Mouse (Mus musculus) kidney, postnatal 25 days (tissue): Measurements from ENCODE around the gene Tmem136.
"Not testable (repeated sequence)": the region's sequence is repeated elsewhere in the genome, so short reads cannot be mapped to it uniquely, and the experiment has no call there.

Source experiments
- DNase-seq, 2 experiments: peaks; one replicate each; pipeline ENCODE4 v3.0.0; 2021; ENCODE audit warnings: mixed read lengths in 2 of 2

Gene Tmem136

DNA sequence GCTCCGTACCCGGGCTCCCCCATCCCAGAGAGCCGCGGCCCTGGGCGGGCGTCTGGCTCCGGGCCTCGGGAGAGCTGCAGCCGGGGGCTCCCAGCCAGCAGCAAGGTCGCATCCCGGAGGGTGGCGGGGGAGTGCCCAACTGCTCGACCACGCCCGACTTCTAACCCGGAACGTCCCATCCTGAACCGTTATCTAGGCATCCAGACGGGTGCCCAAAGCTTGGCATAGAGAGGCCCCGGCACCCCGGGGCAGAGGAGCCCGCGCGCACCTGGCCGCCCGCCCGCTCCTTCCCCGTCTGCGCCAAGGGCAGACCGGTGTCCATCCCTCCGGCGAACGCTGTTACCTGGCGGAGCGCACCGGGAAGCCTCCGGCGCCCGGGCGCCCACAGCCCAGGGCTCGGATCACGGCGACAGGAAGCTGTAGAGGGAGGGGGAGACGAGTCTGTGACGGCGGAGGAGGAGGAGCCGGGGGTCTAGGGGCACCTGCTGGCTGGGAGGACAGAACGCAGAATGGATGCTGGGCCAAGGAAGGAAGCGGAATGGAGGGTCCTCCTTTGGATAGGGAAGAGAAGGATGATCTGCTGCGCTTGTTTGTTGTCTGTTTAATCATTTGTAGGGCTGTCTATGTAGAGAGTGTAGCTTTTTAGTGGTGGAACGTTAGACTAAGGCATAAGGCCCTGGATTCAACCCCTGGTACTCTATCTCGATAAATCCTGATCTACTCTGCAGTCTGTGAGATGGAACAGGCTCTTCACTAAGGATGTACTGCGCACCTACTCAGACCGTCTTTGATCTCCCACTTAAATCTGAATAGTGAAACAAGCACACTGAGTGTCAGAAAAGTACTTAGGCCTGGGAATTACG is at the start of gene Tmem136:
Tmem136 (minus strand) TSS at position 437 of the 863 bp plus-strand sequence.
- DNase-seq: peak; percentile 55 to 69

- no peak for DNase-seq
Observed at GRCm38 (mm10) chr9:43155960-43156359, 39.6 kb upstream of the Tmem136 start.

GRCm38 (mm10) chr9:43151779-43152178 is 35.4 kb upstream of the Tmem136 start:
- no peak for DNase-seq

GRCm38 (mm10) chr9:43150957-43151356 is 34.6 kb upstream of the Tmem136 start:
- DNase-seq: no peak

GRCm38 (mm10) chr9:43150075-43150474 is 33.7 kb upstream of the Tmem136 start:
- DNase-seq: peak in 1 of 2 experiments; percentile 37

DNA sequence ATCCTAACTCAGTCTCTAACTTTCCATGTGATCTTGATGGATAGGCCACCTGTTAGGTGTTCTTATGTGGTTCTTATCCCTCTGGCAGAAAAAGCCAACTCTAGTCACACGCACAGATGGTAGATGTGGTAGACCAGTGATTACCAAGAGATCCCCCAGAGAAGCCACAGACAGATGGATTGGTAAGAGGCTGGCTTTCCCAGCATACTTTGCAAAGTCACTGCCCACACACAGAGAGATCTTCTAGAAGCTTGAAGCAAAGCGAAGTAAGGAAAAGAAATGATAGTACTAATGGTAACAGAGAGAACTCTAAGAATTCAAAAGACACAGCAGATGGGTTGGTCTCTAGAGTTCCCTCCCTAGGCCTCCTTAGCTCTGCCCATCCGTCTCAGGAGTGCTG is 33.1 kb upstream of the Tmem136 start:
- DNase-seq: no peak

GRCm38 (mm10) chr9:43145196-43145595 is 28.8 kb upstream of the Tmem136 start:
- DNase-seq: no peak

DNA sequence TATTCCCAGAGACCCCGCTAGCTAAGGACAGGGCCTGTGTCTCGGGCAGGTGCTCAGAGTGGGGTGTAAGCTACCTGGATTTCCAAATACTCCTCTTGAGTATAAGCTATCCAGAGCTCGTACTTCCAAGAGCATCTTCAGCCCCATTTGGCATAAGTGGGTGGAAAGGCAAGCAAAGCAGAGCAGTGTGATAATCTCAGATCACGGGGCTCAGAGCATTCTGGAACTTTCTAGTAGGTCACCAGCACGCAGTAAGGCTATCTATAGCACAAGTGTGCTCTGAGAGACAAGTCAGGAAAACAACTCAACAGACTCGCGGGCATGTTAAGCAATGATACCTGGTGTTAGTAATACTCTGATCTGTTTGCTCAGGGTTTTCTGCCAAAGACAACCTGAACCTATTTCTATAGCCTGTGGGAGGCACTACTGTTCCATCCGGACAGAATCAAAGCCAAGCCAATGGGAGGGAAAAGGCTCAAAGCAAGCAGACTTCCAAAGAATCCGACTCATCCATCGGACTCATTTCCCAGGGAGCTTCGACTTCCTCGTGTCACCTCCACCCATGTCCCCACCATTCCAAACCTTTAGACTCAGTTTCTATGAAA is 27.9 kb upstream of the Tmem136 start:
- DNase-seq: no peak

- peak; percentile 66 to 91 for DNase-seq
Observed at GRCm38 (mm10) chr9:43141839-43142238, 25.5 kb upstream of the Tmem136 start.

DNA sequence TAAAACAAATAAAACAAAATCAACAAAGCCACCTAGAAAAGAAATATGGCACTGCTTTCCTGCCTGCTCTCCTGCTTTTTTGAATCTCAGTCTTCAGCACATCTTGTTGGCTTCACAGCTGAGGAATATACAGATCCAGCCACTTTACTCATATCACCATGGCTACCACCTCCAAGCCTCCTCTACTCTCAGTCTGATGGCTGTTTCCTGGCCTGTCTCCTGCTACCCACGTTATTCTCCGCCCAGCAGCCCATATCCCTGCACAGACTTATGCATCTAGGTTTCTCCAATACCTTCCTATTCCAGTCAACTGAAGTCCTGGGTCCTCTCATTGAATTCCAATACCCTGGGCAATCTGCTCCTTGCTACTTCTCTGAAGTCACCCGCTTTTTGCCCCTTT is 17.2 kb upstream of the Tmem136 start:
- DNase-seq: no peak

- no peak for DNase-seq
Observed at GRCm38 (mm10) chr9:43132380-43132779, 16.0 kb upstream of the Tmem136 start.

DNA sequence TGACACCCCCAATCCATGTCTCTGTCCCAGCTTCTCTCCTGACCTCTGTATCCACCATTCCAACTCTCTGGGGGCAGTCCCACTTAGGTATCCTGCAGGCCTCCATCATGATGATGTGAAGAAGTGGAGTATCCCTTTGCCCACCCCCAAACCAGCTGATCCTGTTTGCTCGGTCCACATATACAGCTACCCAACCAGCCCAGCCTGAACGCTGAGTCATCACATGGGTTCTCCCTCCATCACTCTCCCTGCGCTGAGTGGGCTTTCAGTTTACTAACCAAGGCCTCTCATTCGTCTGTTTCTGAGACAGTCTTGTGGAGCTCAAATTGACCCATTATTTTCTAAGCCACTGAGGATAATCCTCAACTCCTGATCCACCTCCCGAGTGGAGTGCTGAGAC is 15.6 kb upstream of the Tmem136 start:
- no peak for DNase-seq

- no peak for DNase-seq
Observed at GRCm38 (mm10) chr9:43130684-43131083, 14.3 kb upstream of the Tmem136 start.

DNA sequence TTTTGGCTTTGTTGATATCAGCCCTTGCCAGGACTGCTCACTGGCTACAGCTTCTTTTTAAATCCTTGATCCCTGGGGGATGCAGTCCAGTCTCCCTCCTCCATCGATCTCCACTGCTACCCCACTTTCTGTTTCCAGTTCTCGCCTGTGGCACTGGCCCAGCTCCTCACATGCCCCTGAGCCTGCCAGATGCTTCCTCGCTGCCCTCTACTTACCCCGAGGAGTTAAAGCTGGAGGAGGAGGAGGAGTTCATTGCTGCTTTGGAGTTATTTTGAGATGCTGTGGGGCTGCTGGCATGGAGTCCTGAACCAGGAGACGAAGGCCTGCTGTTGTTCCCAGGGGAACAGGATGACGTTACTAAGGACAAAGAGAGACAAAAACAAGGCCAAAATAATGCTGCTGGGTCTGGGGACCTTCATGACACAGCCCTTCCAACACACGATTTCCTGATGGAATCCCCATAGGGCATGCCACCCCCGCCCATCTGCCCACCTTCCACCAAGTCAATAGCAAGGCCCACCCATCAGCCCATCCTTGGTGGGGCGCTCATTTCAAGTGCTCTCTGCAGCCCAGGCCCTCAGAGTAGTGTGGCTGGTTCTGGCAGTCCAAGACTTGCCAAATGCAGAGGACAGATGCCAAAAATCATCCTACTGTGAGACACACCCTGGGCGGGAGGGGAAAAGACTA is 10.9 kb upstream of the Tmem136 start:
- peak; percentile 40 to 71 for DNase-seq

DNA sequence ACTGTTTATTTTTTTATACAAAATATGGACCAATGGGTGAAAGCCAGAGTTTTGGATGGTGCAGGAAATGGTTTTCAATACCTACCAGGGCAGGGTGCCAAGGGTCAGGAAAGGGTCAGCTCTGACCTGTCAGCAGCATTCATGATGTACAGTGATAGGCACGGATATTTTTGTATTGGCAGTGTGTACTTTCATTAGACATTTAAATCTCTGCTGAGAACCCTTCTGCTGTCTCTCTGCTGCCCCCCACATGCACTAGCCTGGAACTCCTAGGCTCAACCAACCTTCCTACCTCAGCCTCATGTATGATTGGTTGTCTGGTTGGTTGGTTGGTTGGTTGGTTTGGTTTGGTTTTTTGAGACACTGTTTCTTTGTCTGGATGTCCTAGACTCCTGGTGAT is 6.0 kb upstream of the Tmem136 start:
- peak; percentile 45 to 52 for DNase-seq

- DNase-seq: not testable (repeated sequence)
Observed at GRCm38 (mm10) chr9:43121948-43122347, 5.6 kb upstream of the Tmem136 start.

GRCm38 (mm10) chr9:43116997-43117336 is 597 bp upstream of the Tmem136 start:
- no peak for DNase-seq

GRCm38 (mm10) chr9:43115431-43116133 is 788 bp downstream of the Tmem136 start:
- peak; percentile 72 to 75 for DNase-seq

GRCm38 (mm10) chr9:43114833-43115232 is 1.5 kb downstream of the Tmem136 start:
- no peak for DNase-seq

DNA sequence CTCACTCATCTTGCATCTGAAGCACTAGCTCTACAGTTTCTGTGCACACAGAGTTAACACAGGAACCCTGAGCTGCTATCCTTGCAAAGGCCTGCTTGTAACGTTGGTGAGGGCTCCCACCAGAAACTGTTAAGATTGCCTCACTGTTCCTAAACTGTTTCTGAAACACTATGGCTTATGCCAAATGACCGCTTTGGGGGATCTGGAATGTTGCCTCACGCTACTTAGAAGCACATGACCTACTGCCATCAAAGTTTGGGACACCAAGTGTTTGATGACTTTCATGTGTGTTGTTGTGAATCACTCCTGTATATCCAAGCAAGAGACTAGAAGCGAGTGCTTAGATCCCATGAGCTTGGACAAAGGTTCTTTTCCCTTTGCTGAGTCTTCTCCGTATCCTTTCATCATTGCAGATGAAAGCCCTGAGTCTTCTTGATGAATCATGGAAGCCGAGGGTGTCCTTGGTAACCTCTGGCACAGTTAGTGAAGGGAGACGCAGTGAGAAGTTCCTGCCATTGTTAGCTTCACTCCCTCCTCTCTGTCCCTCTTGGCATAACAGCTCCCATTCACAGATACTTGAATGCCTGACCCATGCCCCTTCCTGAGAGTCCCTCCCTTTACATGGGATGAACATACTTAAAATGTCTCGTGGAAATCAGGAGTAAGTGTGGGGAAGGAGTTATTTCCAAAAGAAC is 5.9 kb downstream of the Tmem136 start:
- no peak for DNase-seq

- no peak for DNase-seq
Observed at GRCm38 (mm10) chr9:43109125-43109524, 7.2 kb downstream of the Tmem136 start.

DNA sequence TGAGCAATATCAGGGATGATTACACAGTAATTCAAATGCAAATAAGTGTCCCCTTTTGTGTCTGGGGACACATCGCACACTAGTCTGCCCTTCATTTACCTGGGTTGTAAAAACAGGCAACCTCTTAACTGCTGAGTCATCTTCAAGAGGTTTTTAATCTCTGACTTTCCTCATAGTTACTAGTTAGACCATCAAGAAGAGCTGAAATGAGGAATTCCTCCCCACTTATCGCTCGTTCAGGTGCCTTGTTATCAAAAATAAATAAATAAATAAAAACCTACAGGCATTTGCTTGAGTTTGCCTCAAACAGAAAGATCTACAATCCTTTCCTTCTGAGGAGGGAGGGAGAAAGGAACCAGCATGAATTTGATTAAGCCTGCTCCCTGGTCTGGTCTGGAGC is 7.6 kb downstream of the Tmem136 start:
- no peak for DNase-seq

GRCm38 (mm10) chr9:43108081-43108480 is 8.3 kb downstream of the Tmem136 start:
- no peak for DNase-seq
